Mouse (Mus musculus) urinary bladder, adult 18-20 months (tissue): ENCODE measurements around the gene Rin1.
"Not testable (repeated sequence)": the region's sequence is repeated elsewhere in the genome, so short reads cannot be mapped to it uniquely, and the experiment has no call there.

Experiments
- DNase-seq, 2 experiments: peaks; one replicate each; pipeline ENCODE4 v3.0.0; 2022; ENCODE audit warnings: low spot score in 2 of 2, mixed read lengths in 2 of 2

Gene Rin1

GRCm38 (mm10) chr19:5068570-5069234 lies 18.4 kb downstream of the Rin1 start:
- DNase-seq, result no peak

GRCm38 (mm10) chr19:5069486-5069885 lies 19.2 kb downstream of the Rin1 start:
- DNase-seq, result no peak

- no peak for DNase-seq
Observed at GRCm38 (mm10) chr19:5069978-5070377, 19.7 kb downstream of the Rin1 start.

GRCm38 (mm10) chr19:5071077-5071476 lies 20.8 kb downstream of the Rin1 start:
- DNase-seq, result no peak

GRCm38 (mm10) chr19:5071545-5072369 lies 21.5 kb downstream of the Rin1 start:
- peak; percentile 81 to 88 for DNase-seq

- DNase-seq, result no peak
Observed at GRCm38 (mm10) chr19:5072389-5073019, 22.2 kb downstream of the Rin1 start.

- DNase-seq, result peak in 1 of 2 experiments; percentile 45
Observed at GRCm38 (mm10) chr19:5073028-5073427, 22.7 kb downstream of the Rin1 start.

GRCm38 (mm10) chr19:5073518-5073917 lies 23.2 kb downstream of the Rin1 start:
- DNase-seq, result no peak

- DNase-seq, result no peak
Observed at GRCm38 (mm10) chr19:5079279-5079678, 29.0 kb downstream of the Rin1 start.

- no peak for DNase-seq
Observed at GRCm38 (mm10) chr19:5082005-5082404, 31.7 kb downstream of the Rin1 start.

- DNase-seq, result no peak
Observed at GRCm38 (mm10) chr19:5082596-5082995, 32.3 kb downstream of the Rin1 start.

GRCm38 (mm10) chr19:5083961-5084833 lies 33.9 kb downstream of the Rin1 start:
- DNase-seq, result no peak

- DNase-seq, result no peak
Observed at GRCm38 (mm10) chr19:5084834-5085144, 34.5 kb downstream of the Rin1 start.

- peak in 1 of 2 experiments; percentile 50 for DNase-seq
Observed at GRCm38 (mm10) chr19:5085145-5085863, 35.0 kb downstream of the Rin1 start, which contains the start of gene Tmem151a. Tmem151a (minus strand) TSS chr19:5085531.

GRCm38 (mm10) chr19:5086533-5086932 lies 36.3 kb downstream of the Rin1 start:
- DNase-seq, result not testable (repeated sequence)

GRCm38 (mm10) chr19:5087884-5088728 lies 37.8 kb downstream of the Rin1 start, which contains the start of gene Yif1a:
Yif1a (plus strand) TSS chr19:5088538.
- DNase-seq, result peak; percentile 92 to 94

- DNase-seq, result no peak
Observed at GRCm38 (mm10) chr19:5089324-5089723, 39.0 kb downstream of the Rin1 start.

- no peak for DNase-seq
Observed at GRCm38 (mm10) chr19:5092083-5092482, 41.8 kb downstream of the Rin1 start.

- DNase-seq, result no peak
Observed at GRCm38 (mm10) chr19:5093481-5094242, 43.4 kb downstream of the Rin1 start.
